Mouse (Mus musculus) MEL-GATA-1-ER (cell line): ENCODE results near the gene Col6a6.

Experiments used
- DNase-seq: peaks from one replicate; pipeline ENCODE4 v3.0.0-alpha.2; 2012; ENCODE audit warnings: low read depth; ENCODE audit errors: extremely low read depth

Col6a6 gene

GRCm38 (mm10) chr9:105803416-105803815 is 24.5 kb downstream of the Col6a6 start:
- no peak for DNase-seq

GRCm38 (mm10) chr9:105801463-105801862 is 26.5 kb downstream of the Col6a6 start:
- no peak for DNase-seq

GRCm38 (mm10) chr9:105800286-105800685 is 27.7 kb downstream of the Col6a6 start:
- DNase-seq = no peak

- DNase-seq = no peak
These were observed 31.8 kb downstream of the Col6a6 start for GRCm38 (mm10) chr9:105796137-105796536.

GRCm38 (mm10) chr9:105794965-105795364 is 33.0 kb downstream of the Col6a6 start:
- DNase-seq = no peak

- DNase-seq = no peak
These were observed 36.1 kb downstream of the Col6a6 start for GRCm38 (mm10) chr9:105791810-105792209.

- DNase-seq = no peak
These were observed 39.8 kb downstream of the Col6a6 start for GRCm38 (mm10) chr9:105788203-105788602.

GRCm38 (mm10) chr9:105787800-105788199 is 40.2 kb downstream of the Col6a6 start:
- DNase-seq = no peak

- no peak for DNase-seq
These were observed 43.9 kb downstream of the Col6a6 start for GRCm38 (mm10) chr9:105784026-105784425.

GRCm38 (mm10) chr9:105780696-105781095 is 47.3 kb downstream of the Col6a6 start:
- no peak for DNase-seq

GRCm38 (mm10) chr9:105778741-105779140 is 49.2 kb downstream of the Col6a6 start:
- no peak for DNase-seq

GRCm38 (mm10) chr9:105774878-105775277 is 53.1 kb downstream of the Col6a6 start:
- no peak for DNase-seq

- DNase-seq = no peak
These were observed 53.6 kb downstream of the Col6a6 start for GRCm38 (mm10) chr9:105774321-105774720.

GRCm38 (mm10) chr9:105771380-105771779 is 56.6 kb downstream of the Col6a6 start:
- no peak for DNase-seq

GRCm38 (mm10) chr9:105770690-105771089 is 57.3 kb downstream of the Col6a6 start:
- DNase-seq = no peak

GRCm38 (mm10) chr9:105765891-105766290 is 62.1 kb downstream of the Col6a6 start:
- DNase-seq = no peak

- DNase-seq = no peak
These were observed 63.3 kb downstream of the Col6a6 start for GRCm38 (mm10) chr9:105764681-105765080.

GRCm38 (mm10) chr9:105764127-105764526 is 63.8 kb downstream of the Col6a6 start:
- no peak for DNase-seq

GRCm38 (mm10) chr9:105763625-105764024 is 64.3 kb downstream of the Col6a6 start:
- no peak for DNase-seq

- no peak for DNase-seq
These were observed 65.7 kb downstream of the Col6a6 start for GRCm38 (mm10) chr9:105762274-105762673.

- DNase-seq = no peak
These were observed 69.1 kb downstream of the Col6a6 start for GRCm38 (mm10) chr9:105758861-105759260.

- no peak for DNase-seq
These were observed 69.7 kb downstream of the Col6a6 start for GRCm38 (mm10) chr9:105758173-105758765.

- no peak for DNase-seq
These were observed 73.7 kb downstream of the Col6a6 start for GRCm38 (mm10) chr9:105754256-105754655.

- DNase-seq = no peak
These were observed 82.1 kb downstream of the Col6a6 start for GRCm38 (mm10) chr9:105745861-105746260.
